Mouse (Mus musculus) myocyte (in vitro differentiated cells): ENCODE data around the gene Gpr157. TPM values are rescaled to one million over a fixed set of nuclear protein-coding genes. Genes with fewer than 3 reads are reported as not detected.

Experiments
- H3K27me3 ChIP-seq: one replicate; pipeline ENCODE4 v1.6.1; 2011; ENCODE audit not compliant: control insufficient read depth, insufficient read depth, insufficient read length
- H3K36me3 ChIP-seq: one replicate; pipeline ENCODE4 v1.6.1; 2011; ENCODE audit not compliant: control insufficient read depth, insufficient read depth
- H3K4me2 ChIP-seq: one replicate; pipeline ENCODE4 v1.6.1; 2011; ENCODE audit warnings: low read depth, control low read depth
- H3K4me3 ChIP-seq: one replicate; pipeline ENCODE4 v1.5.1; 2011; ENCODE audit warnings: mild to moderate bottlenecking, control low read depth, moderate library complexity
- H3K79me2 ChIP-seq: one replicate; pipeline ENCODE4 v1.6.1; 2011; ENCODE audit not compliant: control insufficient read depth, insufficient read depth
- H3ac ChIP-seq: one replicate; pipeline ENCODE4 v1.6.1; 2011; ENCODE audit not compliant: control insufficient read depth, insufficient read length
- CEBPB ChIP-seq: IDR thresholded peaks from 2 replicates; pipeline ENCODE4 v1.6.1; 2011; ENCODE audit warnings: mild to moderate bottlenecking, moderate library complexity; ENCODE audit not compliant: poor library complexity, insufficient read depth, severe bottlenecking
- E2F4 ChIP-seq: IDR thresholded peaks from one replicate; pipeline ENCODE4 v1.6.1; 2011; ENCODE audit warnings: mild to moderate bottlenecking, control low read depth, moderate library complexity; ENCODE audit not compliant: insufficient read depth
- MAX ChIP-seq: IDR thresholded peaks from one replicate; pipeline ENCODE4 v1.6.1; 2011; ENCODE audit warnings: low read depth, mild to moderate bottlenecking, control low read depth
- MYOD1 ChIP-seq, 3 experiments: IDR thresholded peaks; one replicate each; pipeline ENCODE4 v1.6.1; 2011; ENCODE audit warnings: control low read depth in 2 of 3, low read depth in 2 of 3, mild to moderate bottlenecking in 2 of 3, moderate library complexity in 1 of 3; ENCODE audit not compliant: insufficient read length in 2 of 3, control insufficient read depth in 1 of 3
- MYOG ChIP-seq, 3 experiments: IDR thresholded peaks; one replicate each; pipeline ENCODE4 v1.6.1; 2011; ENCODE audit warnings: control low read depth in 2 of 3, low read depth in 2 of 3, mild to moderate bottlenecking in 2 of 3; ENCODE audit not compliant: insufficient read length in 2 of 3, control insufficient read depth in 1 of 3, insufficient read depth in 1 of 3
- POLR2A ChIP-seq: IDR thresholded peaks from one replicate; pipeline ENCODE4 v1.6.1; 2011; ENCODE audit warnings: low read depth, mild to moderate bottlenecking, control low read depth, moderate library complexity; ENCODE audit not compliant: insufficient read length
- POLR2AphosphoS2 ChIP-seq: IDR thresholded peaks from one replicate; pipeline ENCODE4 v1.6.1; 2011; ENCODE audit warnings: low read depth, control low read depth; ENCODE audit not compliant: insufficient read length
- REST ChIP-seq: IDR thresholded peaks from one replicate; pipeline ENCODE4 v1.6.1; 2011; ENCODE audit warnings: mild to moderate bottlenecking, control low read depth, moderate library complexity; ENCODE audit not compliant: insufficient read depth, insufficient read length
- SRF ChIP-seq: IDR thresholded peaks from one replicate; pipeline ENCODE4 v1.6.1; 2011; ENCODE audit warnings: low read depth; ENCODE audit not compliant: control insufficient read depth, insufficient read length
- TCF12 ChIP-seq: IDR thresholded peaks from one replicate; pipeline ENCODE4 v1.6.1; 2011; ENCODE audit warnings: mild to moderate bottlenecking, control low read depth; ENCODE audit not compliant: poor library complexity, insufficient read depth, severe bottlenecking
- TCF3 ChIP-seq: IDR thresholded peaks from one replicate; pipeline ENCODE4 v1.6.1; 2011; ENCODE audit warnings: low read depth, control low read depth; ENCODE audit not compliant: insufficient read length
- USF1 ChIP-seq: IDR thresholded peaks from one replicate; pipeline ENCODE4 v1.6.1; 2011; ENCODE audit warnings: low read depth, mild to moderate bottlenecking, control low read depth, moderate library complexity
- polyA plus RNA-seq: library from polyadenylated mRNA; unstranded; fragments of >200 nt; fragmentation: generic; extraction: Trizol; gene quantifications from one replicate; pipeline ENCODE4 v1.2.1, GENCODE M21; 2012; ENCODE audit warnings: missing spikeins

The Gpr157 gene
- polyA plus RNA-seq, 1 experiment = 1.6 TPM

- Histone ChIP-seq H3K4me2 (no peak overlapping the region), H3K27me3 (no peaks in the 10 kb centered on the region), H3K36me3 (no peaks in the 10 kb centered on the region), H3K4me3 (no peak overlapping the region), H3K79me2 (no peaks in the 10 kb centered on the region), H3ac (no peak overlapping the region)
- TF ChIP-seq REST = no peak
Measured at GRCm38 (mm10) chr4:150093560-150094462, 6.6 kb downstream of the Gpr157 start.

- Histone ChIP-seq H3K79me2 (no peaks in the 10 kb centered on the region), H3K4me2 (no peak overlapping the region), H3ac (no peak overlapping the region), H3K27me3 (no peaks in the 10 kb centered on the region), H3K36me3 (no peaks in the 10 kb centered on the region), H3K4me3 (no peak overlapping the region)
- TF ChIP-seq TCF12 (no peak), TCF3 (no peak), REST (no peak), SRF (no peak), CEBPB (no peak), E2F4 (no peak), POLR2AphosphoS2 (no peak), MYOG (IDR thresholded peaks at IDR 0.05; ENCODE audit: control insufficient read depth in 1 of 3, insufficient read depth in 1 of 3, insufficient read length in 2 of 3, low read depth in 2 of 3) (no peak), USF1 (no peak)
Measured at GRCm38 (mm10) chr4:150094463-150094789, 7.3 kb downstream of the Gpr157 start.

GRCm38 (mm10) chr4:150096309-150096708, 9.1 kb downstream of the Gpr157 start:
- no peak overlapping the region for H3K4me2 ChIP-seq
- TF ChIP-seq REST (no peak), POLR2AphosphoS2 (no peak), SRF (no peak), TCF3 (no peak), USF1 (no peak), CEBPB (no peak), TCF12 (no peak), MYOD1 (IDR thresholded peaks at IDR 0.05; ENCODE audit: control insufficient read depth in 1 of 3, insufficient read length in 2 of 3, low read depth in 2 of 3) (no peak), MAX (no peak), MYOG (IDR thresholded peaks at IDR 0.05; ENCODE audit: control insufficient read depth in 1 of 3, insufficient read depth in 1 of 3, insufficient read length in 2 of 3, low read depth in 2 of 3) (no peak)
- H3K79me2 ChIP-seq = no peaks in the 10 kb centered on the region
- H3K4me3 ChIP-seq = no peak overlapping the region
- no peaks in the 10 kb centered on the region for H3K36me3 ChIP-seq
- H3ac ChIP-seq = no peak overlapping the region
- no peaks in the 10 kb centered on the region for H3K27me3 ChIP-seq

GRCm38 (mm10) chr4:150097847-150098246, 10.7 kb downstream of the Gpr157 start:
- TF ChIP-seq POLR2AphosphoS2 = no peak
- no peak for TF ChIP-seq MYOG (IDR thresholded peaks at IDR 0.05; ENCODE audit: control insufficient read depth in 1 of 3, insufficient read depth in 1 of 3, insufficient read length in 2 of 3, low read depth in 2 of 3)
- TF ChIP-seq MYOD1 (IDR thresholded peaks at IDR 0.05; ENCODE audit: control insufficient read depth in 1 of 3, insufficient read length in 2 of 3, low read depth in 2 of 3) = no peak
- TF ChIP-seq MAX = no peak
- no peak for TF ChIP-seq POLR2A
- TF ChIP-seq TCF3 = no peak
- TF ChIP-seq TCF12 = no peak
- no peak for TF ChIP-seq USF1
- no peak for TF ChIP-seq E2F4
- TF ChIP-seq CEBPB = no peak
- TF ChIP-seq SRF = no peak
- TF ChIP-seq REST = no peak
- Histone ChIP-seq H3K4me2 (no peak overlapping the region), H3K27me3 (no peaks in the 10 kb centered on the region), H3K79me2 (no peaks in the 10 kb centered on the region), H3K4me3 (no peak overlapping the region), H3K36me3 (no peaks in the 10 kb centered on the region), H3ac (no peak overlapping the region)

GRCm38 (mm10) chr4:150098880-150099279, 11.7 kb downstream of the Gpr157 start:
- H3K79me2 ChIP-seq = no peaks in the 10 kb centered on the region
- TF ChIP-seq CEBPB = no peak
- no peak for TF ChIP-seq USF1
- no peak for TF ChIP-seq MAX
- H3K4me2 ChIP-seq = no peak overlapping the region
- no peak overlapping the region for H3K4me3 ChIP-seq
- no peaks in the 10 kb centered on the region for H3K27me3 ChIP-seq
- H3K36me3 ChIP-seq = no peaks in the 10 kb centered on the region
- no peak overlapping the region for H3ac ChIP-seq
